Mouse (Mus musculus) hindbrain, postnatal 0 days (tissue): ENCODE results near the gene Lrig1. TPM values are rescaled to one million over a fixed set of nuclear protein-coding genes. Genes with fewer than 3 reads are reported as not detected.

Experiments
- ATAC-seq: fragments of 200-750 bp; cut with Nextera tagmentation; 2 replicates; pipeline ENCODE4 v1.8.0; 2017; ENCODE audit warnings: mild to moderate bottlenecking, moderate TSS enrichment, moderate library complexity
- DNase-seq: peaks from one replicate; pipeline ENCODE4 v3.0.0-alpha.2; 2015; ENCODE audit warnings: low spot score
- H3K27ac ChIP-seq: fragments of 300-500 bp; sonication (generic); 2 replicates; pipeline ENCODE4 v1.5.1; 2014; ENCODE audit warnings: mild to moderate bottlenecking
- H3K27me3 ChIP-seq: fragments of 300-500 bp; sonication (generic); 2 replicates; pipeline ENCODE4 v1.6.1; 2014; ENCODE audit warnings: low read length, mixed read lengths; ENCODE audit not compliant: insufficient read depth
- H3K36me3 ChIP-seq: fragments of 300-500 bp; sonication (generic); 2 replicates; pipeline ENCODE4 v1.6.1; 2014; ENCODE audit warnings: low read length, mixed read lengths; ENCODE audit not compliant: insufficient read depth
- H3K4me1 ChIP-seq: fragments of 300-500 bp; sonication (generic); 2 replicates; pipeline ENCODE4 v1.6.1; 2014; ENCODE audit warnings: antibody characterized with exemption, low read length, mixed read lengths; ENCODE audit not compliant: insufficient read depth
- H3K4me2 ChIP-seq: fragments of 300-500 bp; sonication (generic); 2 replicates; pipeline ENCODE4 v1.6.1; 2014; ENCODE audit warnings: low read depth, mild to moderate bottlenecking, low read length, moderate library complexity, mixed read lengths
- H3K4me3 ChIP-seq: fragments of 300-500 bp; sonication (generic); 2 replicates; pipeline ENCODE4 v1.5.1; 2014; ENCODE audit warnings: low read length
- H3K9ac ChIP-seq: fragments of 300-500 bp; sonication (generic); replicated peaks from 2 replicates; pipeline ENCODE4 v1.6.1; 2014; ENCODE audit warnings: mild to moderate bottlenecking, low read length, moderate library complexity, mixed read lengths
- H3K9me3 ChIP-seq: fragments of 300-500 bp; sonication (generic); 2 replicates; pipeline ENCODE4 v1.6.1; 2016; ENCODE audit warnings: low read length, mixed read lengths
- CTCF ChIP-seq: IDR thresholded peaks from 2 replicates; pipeline ENCODE4 v1.5.1; 2016; ENCODE audit warnings: antibody characterized with exemption, control low read depth, low read depth
- WGBS: fragments of 180-500 bp; shearing (Covaris S2); extraction: QIAGEN DNeasy Blood & Tissue Kit; methylation state at CpG from one replicate; pipeline ENCODE4 v1.1.7; 2014; 5-methylcytosine and 5-hydroxymethylcytosine counted together
- polyA plus RNA-seq: library from polyadenylated mRNA; unstranded; fragments of >200 nt; fragmentation: Nextera tagmentation; extraction: Ambion mirVana; gene quantifications from 2 replicates; pipeline ENCODE4 v1.2.1, GENCODE M21; 2015
- total RNA-seq: library from RNA; depleted of rRNA; stranded (reverse); fragments of >200 nt; gene quantifications from 2 replicates; pipeline ENCODE4 v1.2.3, GENCODE M21; 2014

The Lrig1 gene
- total and polyA plus RNA-seq, 2 experiments from 2014 or later = 23.0 to 146 TPM

GRCm38 (mm10) chr6:94637024-94637434, 62.9 kb downstream of the Lrig1 start:
- no peak for TF ChIP-seq CTCF
- H3K36me3 ChIP-seq = no peaks in the 10 kb centered on the region
- H3K4me3 ChIP-seq = no peak overlapping the region
- H3K4me2 ChIP-seq = no peak overlapping the region
- DNase-seq (no peak), ATAC-seq (no peak)
- peak overlapping the region; percentile 45; the same call in 1 of the 2 replicates for H3K27ac ChIP-seq
- H3K27me3 ChIP-seq = no peaks in the 10 kb centered on the region
- peaks cover 19% of the 10 kb centered on the region for H3K4me1 ChIP-seq
- WGBS = 52% methylated on average over 5 of the region's 5 CpGs
- no peaks in the 10 kb centered on the region for H3K9me3 ChIP-seq
- no peak overlapping the region for H3K9ac ChIP-seq

- DNase-seq = no peak
- H3K4me2 ChIP-seq = no peak overlapping the region
- 25% methylated on average over 1 of the region's 1 CpGs for WGBS
- H3K4me1 ChIP-seq = peaks cover 16% of the 10 kb centered on the region
- no peaks in the 10 kb centered on the region for H3K9me3 ChIP-seq
- no peaks in the 10 kb centered on the region for H3K36me3 ChIP-seq
- no peak for TF ChIP-seq CTCF
- ATAC-seq = no peak
- H3K27ac ChIP-seq = peak overlapping the region; percentile 45
- no peak overlapping the region for H3K9ac ChIP-seq
- H3K27me3 ChIP-seq = no peaks in the 10 kb centered on the region
- H3K4me3 ChIP-seq = no peak overlapping the region
These were observed 64.6 kb downstream of the Lrig1 start for GRCm38 (mm10) chr6:94635343-94635742.

- H3K27me3 ChIP-seq = no peaks in the 10 kb centered on the region
- ATAC-seq (no peak), DNase-seq (no peak)
- H3K9me3 ChIP-seq = no peaks in the 10 kb centered on the region
- no peak overlapping the region for H3K4me3 ChIP-seq
- H3K9ac ChIP-seq = no peak overlapping the region
- H3K4me2 ChIP-seq = no peak overlapping the region
- H3K36me3 ChIP-seq = no peaks in the 10 kb centered on the region
- H3K27ac ChIP-seq = peak overlapping the region; percentile 45
- H3K4me1 ChIP-seq = peaks cover 11% of the 10 kb centered on the region; the same call in 1 of the 2 replicates
- 42% methylated on average over 9 of the region's 9 CpGs for WGBS
- TF ChIP-seq CTCF = no peak
These were observed 65.2 kb downstream of the Lrig1 start for GRCm38 (mm10) chr6:94634710-94635109.

- ATAC-seq (no peak), DNase-seq (no peak)
- H3K4me2 ChIP-seq = no peak overlapping the region
- WGBS = 72% methylated on average over 4 of the region's 4 CpGs
- H3K27me3 ChIP-seq = no peaks in the 10 kb centered on the region
- peak overlapping the region; percentile 45; the same call in 1 of the 2 replicates for H3K27ac ChIP-seq
- no peak overlapping the region for H3K9ac ChIP-seq
- H3K9me3 ChIP-seq = no peaks in the 10 kb centered on the region
- H3K4me3 ChIP-seq = no peak overlapping the region
- H3K36me3 ChIP-seq = no peaks in the 10 kb centered on the region
- H3K4me1 ChIP-seq = peaks cover 7% of the 10 kb centered on the region; the same call in 1 of the 2 replicates
- TF ChIP-seq CTCF = no peak
These were observed 65.7 kb downstream of the Lrig1 start for GRCm38 (mm10) chr6:94634274-94634673.

- peak; percentile 81 for ATAC-seq
These were observed 68.2 kb downstream of the Lrig1 start for GRCm38 (mm10) chr6:94631779-94632082.

GRCm38 (mm10) chr6:94631051-94631778, 68.7 kb downstream of the Lrig1 start:
- H3K9ac ChIP-seq = no peak overlapping the region
- 42% methylated on average over 7 of the region's 7 CpGs for whole genome bisulfite sequencing
- no peak overlapping the region for H3K4me3 ChIP-seq
- peak; percentile 94 for ATAC-seq
- peaks cover 9% of the 10 kb centered on the region for H3K4me1 ChIP-seq
- H3K9me3 ChIP-seq = no peaks in the 10 kb centered on the region
- H3K36me3 ChIP-seq = no peaks in the 10 kb centered on the region; the same call in 1 of the 2 replicates
- H3K4me2 ChIP-seq = no peak overlapping the region
- peak overlapping the region; percentile 87 for H3K27ac ChIP-seq
- DNase-seq = peak; percentile 74
- no peaks in the 10 kb centered on the region for H3K27me3 ChIP-seq
- TF ChIP-seq CTCF = no peak

More at GRCm38 (mm10) chr6:94631779-94632082, 68.2 kb downstream of the Lrig1 start:
- Histone ChIP-seq H3K9me3 (no peaks in the 10 kb centered on the region), H3K4me2 (no peak overlapping the region), H3K4me3 (no peak overlapping the region), H3K4me1 (peaks cover 9% of the 10 kb centered on the region), H3K9ac (no peak overlapping the region), H3K27ac (peak overlapping the region; percentile 87), H3K36me3 (no peaks in the 10 kb centered on the region; the same call in 1 of the 2 replicates), H3K27me3 (no peaks in the 10 kb centered on the region)
- WGBS = 54% methylated on average over 6 of the region's 6 CpGs
- no peak for TF ChIP-seq CTCF
- DNase-seq = peak; percentile 71

GRCm38 (mm10) chr6:94628787-94629186, 71.2 kb downstream of the Lrig1 start:
- Histone ChIP-seq H3K9me3 (no peaks in the 10 kb centered on the region), H3K27me3 (no peaks in the 10 kb centered on the region), H3K27ac (peak overlapping the region; percentile 87), H3K4me3 (no peak overlapping the region), H3K36me3 (no peaks in the 10 kb centered on the region; the same call in 1 of the 2 replicates), H3K9ac (no peak overlapping the region; the same call in 1 of the 2 replicates), H3K4me1 (peaks cover 9% of the 10 kb centered on the region), H3K4me2 (no peak overlapping the region)
- no peak for ATAC-seq
- no peak for TF ChIP-seq CTCF
- no peak for DNase-seq
- 60% methylated on average over 6 of the region's 6 CpGs for WGBS
